Mouse (Mus musculus) embryonic fibroblast, embryonic 13.5 days (primary cell): ENCODE measurements at regions not wholly inside any gene's neighbourhood (a gene's known extent, or its start where the extent isn't known, plus 50 kb on each side); places are given as distances from the start of the nearest gene placed in this dataset.

ENCODE experiments used
- CTCF ChIP-seq: IDR thresholded peaks from 2 replicates; pipeline ENCODE4 v1.5.1; 2011; ENCODE audit warnings: mild to moderate bottlenecking, control low read depth, low read length, moderate library complexity, borderline replicate concordance; ENCODE audit not compliant: insufficient read depth
- POLR2A ChIP-seq: IDR thresholded peaks from 2 replicates; pipeline ENCODE4 v1.6.1; 2011; ENCODE audit warnings: low read depth, mild to moderate bottlenecking, control low read depth, low read length, moderate library complexity

- TF ChIP-seq CTCF (no peak), POLR2A (no peak)
Measured at GRCm38 (mm10) chr8:114006587-114006986, 126.8 kb upstream of the Nudt7 start.
